Mouse (Mus musculus) kidney, postnatal 0 days (tissue): ENCODE results near the gene Mtnr1a. TPM values are rescaled to one million over a fixed set of nuclear protein-coding genes. Genes with fewer than 3 reads are reported as not detected.
A peak's percentile ranks its signal among the peaks of the same experiment; 100 is the strongest.

Source experiments
- ATAC-seq: fragments of 200-750 bp; cut with Nextera tagmentation; replicated peaks from 2 replicates; pipeline ENCODE4 v1.8.0; 2017; ENCODE audit warnings: low read depth, moderate number of reproducible peaks, moderate TSS enrichment, moderate library complexity; ENCODE audit not compliant: low FRiP score
- DNase-seq: peaks from one replicate; pipeline ENCODE4 v3.0.0-alpha.2; 2016; ENCODE audit warnings: low spot score
- H3K27ac ChIP-seq: fragments of 300-500 bp; sonication (generic); 2 replicates; pipeline ENCODE4 v1.5.1; 2014; ENCODE audit warnings: mild to moderate bottlenecking
- H3K27me3 ChIP-seq: fragments of 300-500 bp; sonication (generic); 2 replicates; pipeline ENCODE4 v1.6.1; 2014; ENCODE audit warnings: low read length, mixed read lengths; ENCODE audit not compliant: insufficient read depth
- H3K36me3 ChIP-seq: fragments of 300-500 bp; sonication (generic); 2 replicates; pipeline ENCODE4 v1.6.1; 2014; ENCODE audit warnings: low read length, mixed read lengths; ENCODE audit not compliant: insufficient read depth
- H3K4me1 ChIP-seq: fragments of 300-500 bp; sonication (generic); replicated peaks from 2 replicates; pipeline ENCODE4 v1.6.1; 2014; ENCODE audit warnings: antibody characterized with exemption, low read length, mixed read lengths; ENCODE audit not compliant: insufficient read depth
- H3K4me2 ChIP-seq: fragments of 300-500 bp; sonication (generic); 2 replicates; pipeline ENCODE4 v1.6.1; 2014; ENCODE audit warnings: mild to moderate bottlenecking, low read length, moderate library complexity, mixed read lengths
- H3K4me3 ChIP-seq: fragments of 300-500 bp; sonication (generic); replicated peaks from 2 replicates; pipeline ENCODE4 v1.5.1; 2014; ENCODE audit warnings: low read depth, low read length
- H3K9ac ChIP-seq: fragments of 300-500 bp; sonication (generic); 2 replicates; pipeline ENCODE4 v1.6.1; 2014; ENCODE audit warnings: low read depth, low read length
- H3K9me3 ChIP-seq: fragments of 300-500 bp; sonication (generic); replicated peaks from 2 replicates; pipeline ENCODE4 v1.6.1; 2016; ENCODE audit warnings: low read length, inconsistent platforms, mixed read lengths
- CTCF ChIP-seq: IDR thresholded peaks from 2 replicates; pipeline ENCODE4 v1.5.1; 2016; ENCODE audit warnings: antibody characterized with exemption, low read depth, mild to moderate bottlenecking, moderate library complexity
- WGBS: fragments of 180-500 bp; shearing (Covaris S2); extraction: QIAGEN DNeasy Blood & Tissue Kit; methylation state at CpG from one replicate; pipeline ENCODE4 v1.1.7; 2014; 5-methylcytosine and 5-hydroxymethylcytosine counted together
- polyA plus RNA-seq: library from polyadenylated mRNA; unstranded; fragments of >200 nt; fragmentation: Nextera tagmentation; extraction: Ambion mirVana; gene quantifications from 2 replicates; pipeline ENCODE4 v1.2.1, GENCODE M21; 2015

The Mtnr1a gene
- polyA plus RNA-seq, 1 experiment from 2014 or later = not detected

- Histone ChIP-seq H3K9ac (no peak overlapping the region), H3K4me3 (no peak overlapping the region)
- TF ChIP-seq CTCF = no peak
Observed at GRCm38 (mm10) chr8:45044160-45044559, 24.8 kb upstream of the Mtnr1a start.

DNA sequence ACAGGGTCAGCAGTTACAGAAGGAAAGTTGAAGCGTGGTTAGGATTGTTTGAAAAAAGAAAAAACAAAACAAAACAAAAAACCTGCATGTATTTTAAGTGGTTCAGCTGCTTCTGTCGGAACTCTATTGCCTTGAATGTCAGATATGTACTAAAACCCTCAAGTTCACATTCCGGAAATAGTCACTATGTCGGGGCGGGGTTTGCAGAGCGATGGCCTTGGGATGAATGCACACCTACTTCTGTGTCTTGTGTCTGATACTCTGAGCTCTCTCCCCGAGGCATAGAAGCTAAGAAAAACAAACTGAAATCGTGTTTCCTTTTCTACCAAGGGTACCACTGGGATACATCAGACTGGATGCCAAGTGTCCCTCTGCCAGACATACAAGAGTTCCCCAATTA is 18.5 kb upstream of the Mtnr1a start:
- H3K9me3 ChIP-seq = no peaks in the 10 kb centered on the region
- H3K4me3 ChIP-seq = no peak overlapping the region
- DNase-seq (no peak), ATAC-seq (no peak)
- no peak overlapping the region for H3K4me2 ChIP-seq
- no peaks in the 10 kb centered on the region for H3K4me1 ChIP-seq
- no peaks in the 10 kb centered on the region for H3K27me3 ChIP-seq
- WGBS = 83% methylated on average over 8 of the region's 8 CpGs
- H3K9ac ChIP-seq = no peak overlapping the region
- no peak for TF ChIP-seq CTCF
- no peak overlapping the region for H3K27ac ChIP-seq
- peaks cover 62% of the 10 kb centered on the region for H3K36me3 ChIP-seq

More at GRCm38 (mm10) chr8:45044160-45044559, 24.8 kb upstream of the Mtnr1a start:
- Histone ChIP-seq H3K4me2 (no peak overlapping the region), H3K36me3 (peaks cover 81% of the 10 kb centered on the region), H3K27ac (no peak overlapping the region), H3K27me3 (no peaks in the 10 kb centered on the region), H3K4me1 (no peaks in the 10 kb centered on the region), H3K9me3 (no peaks in the 10 kb centered on the region; the same call in 1 of the 2 replicates)
- WGBS = 95% methylated on average over 26 of the region's 26 CpGs
- DNase-seq (no peak), ATAC-seq (no peak)

GRCm38 (mm10) chr8:45051236-45051635 is 17.7 kb upstream of the Mtnr1a start:
- Histone ChIP-seq H3K27ac (no peak overlapping the region), H3K4me1 (no peaks in the 10 kb centered on the region), H3K9me3 (no peaks in the 10 kb centered on the region), H3K4me3 (no peak overlapping the region), H3K27me3 (no peaks in the 10 kb centered on the region), H3K4me2 (no peak overlapping the region), H3K36me3 (peaks cover 59% of the 10 kb centered on the region), H3K9ac (no peak overlapping the region)
- DNase-seq = no peak
- no peak for TF ChIP-seq CTCF
- ATAC-seq = no peak
- WGBS = 95% methylated on average over 30 of the region's 30 CpGs

DNA sequence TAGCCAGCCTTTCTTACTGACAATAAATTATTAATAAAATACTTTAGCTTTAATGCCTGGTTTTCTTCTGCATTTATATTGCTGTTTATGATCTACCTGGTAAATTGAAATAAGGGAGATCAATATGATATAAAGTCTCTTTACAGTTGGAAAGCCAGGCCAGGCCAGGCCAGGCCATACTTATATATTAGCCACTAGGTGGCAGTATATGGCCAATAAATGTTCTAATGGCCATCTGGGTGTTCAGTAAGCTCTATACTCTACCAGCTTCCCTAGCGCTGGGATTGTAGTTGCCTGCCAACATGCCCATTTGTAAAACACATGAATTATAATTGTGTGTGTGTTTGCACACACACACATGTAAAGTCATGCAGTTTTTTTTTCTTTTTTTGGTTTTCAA is 16.7 kb upstream of the Mtnr1a start:
- no peak overlapping the region for H3K9ac ChIP-seq
- DNase-seq (peak; percentile 49), ATAC-seq (no peak)
- H3K36me3 ChIP-seq = peaks cover 52% of the 10 kb centered on the region
- H3K27ac ChIP-seq = no peak overlapping the region
- WGBS = 96% methylated on average over 1 of the region's 1 CpGs
- peak; percentile 41; the same call in 1 of the 2 replicates for TF ChIP-seq CTCF
- H3K9me3 ChIP-seq = no peaks in the 10 kb centered on the region
- H3K4me3 ChIP-seq = no peak overlapping the region
- H3K27me3 ChIP-seq = no peaks in the 10 kb centered on the region
- H3K4me1 ChIP-seq = no peaks in the 10 kb centered on the region
- H3K4me2 ChIP-seq = no peak overlapping the region

DNA sequence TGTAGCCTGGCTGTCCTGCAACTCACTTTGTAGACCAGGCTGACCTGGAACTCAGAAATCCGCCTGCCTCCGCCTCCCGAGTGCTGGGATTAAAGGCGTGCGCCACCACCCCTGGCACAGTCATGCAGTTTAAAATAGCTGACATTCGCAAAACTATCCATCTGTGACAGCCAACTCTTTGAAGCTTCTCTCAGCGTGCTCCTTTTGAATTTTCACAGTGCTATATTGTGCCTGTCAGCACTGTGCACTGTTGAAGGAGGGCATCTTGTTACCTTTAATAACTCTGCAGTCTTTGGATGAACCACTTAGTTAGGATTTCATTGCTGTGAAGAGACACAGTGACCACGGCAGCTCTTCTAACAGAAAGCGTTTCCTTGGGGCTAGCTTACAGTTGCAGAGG is 16.3 kb upstream of the Mtnr1a start:
- no peak overlapping the region for H3K9ac ChIP-seq
- H3K4me3 ChIP-seq = no peak overlapping the region
- H3K27ac ChIP-seq = no peak overlapping the region
- no peak for ATAC-seq
- H3K36me3 ChIP-seq = peaks cover 51% of the 10 kb centered on the region
- no peak for TF ChIP-seq CTCF
- 88% methylated on average over 9 of the region's 9 CpGs for WGBS
- H3K27me3 ChIP-seq = no peaks in the 10 kb centered on the region
- no peaks in the 10 kb centered on the region for H3K9me3 ChIP-seq
- no peak for DNase-seq
- H3K4me1 ChIP-seq = no peaks in the 10 kb centered on the region
- H3K4me2 ChIP-seq = no peak overlapping the region

GRCm38 (mm10) chr8:45055500-45055899 is 13.4 kb upstream of the Mtnr1a start:
- ATAC-seq (no peak), DNase-seq (no peak)
- H3K36me3 ChIP-seq = peaks cover 30% of the 10 kb centered on the region
- 97% methylated on average over 3 of the region's 3 CpGs for WGBS
- no peak overlapping the region for H3K4me3 ChIP-seq
- peak; percentile 33; the same call in 1 of the 2 replicates for TF ChIP-seq CTCF
- no peaks in the 10 kb centered on the region for H3K4me1 ChIP-seq
- H3K9ac ChIP-seq = no peak overlapping the region
- no peaks in the 10 kb centered on the region for H3K27me3 ChIP-seq
- H3K27ac ChIP-seq = no peak overlapping the region
- H3K4me2 ChIP-seq = no peak overlapping the region
- no peaks in the 10 kb centered on the region for H3K9me3 ChIP-seq

- no peak for ATAC-seq
- no peaks in the 10 kb centered on the region for H3K9me3 ChIP-seq
- no peak for DNase-seq
- no peak overlapping the region for H3K27ac ChIP-seq
- H3K4me3 ChIP-seq = no peak overlapping the region
- H3K36me3 ChIP-seq = peaks cover 19% of the 10 kb centered on the region
- H3K4me2 ChIP-seq = no peak overlapping the region
- H3K27me3 ChIP-seq = no peaks in the 10 kb centered on the region
- no peak overlapping the region for H3K9ac ChIP-seq
- H3K4me1 ChIP-seq = no peaks in the 10 kb centered on the region
- peak; percentile 39; the same call in 1 of the 2 replicates for TF ChIP-seq CTCF
- WGBS = 24% methylated on average over 2 of the region's 3 CpGs
Observed at GRCm38 (mm10) chr8:45056810-45057209, 12.1 kb upstream of the Mtnr1a start.
